ENCODE assay signal across 15 mouse cellular contexts in the genomic region with DNA sequence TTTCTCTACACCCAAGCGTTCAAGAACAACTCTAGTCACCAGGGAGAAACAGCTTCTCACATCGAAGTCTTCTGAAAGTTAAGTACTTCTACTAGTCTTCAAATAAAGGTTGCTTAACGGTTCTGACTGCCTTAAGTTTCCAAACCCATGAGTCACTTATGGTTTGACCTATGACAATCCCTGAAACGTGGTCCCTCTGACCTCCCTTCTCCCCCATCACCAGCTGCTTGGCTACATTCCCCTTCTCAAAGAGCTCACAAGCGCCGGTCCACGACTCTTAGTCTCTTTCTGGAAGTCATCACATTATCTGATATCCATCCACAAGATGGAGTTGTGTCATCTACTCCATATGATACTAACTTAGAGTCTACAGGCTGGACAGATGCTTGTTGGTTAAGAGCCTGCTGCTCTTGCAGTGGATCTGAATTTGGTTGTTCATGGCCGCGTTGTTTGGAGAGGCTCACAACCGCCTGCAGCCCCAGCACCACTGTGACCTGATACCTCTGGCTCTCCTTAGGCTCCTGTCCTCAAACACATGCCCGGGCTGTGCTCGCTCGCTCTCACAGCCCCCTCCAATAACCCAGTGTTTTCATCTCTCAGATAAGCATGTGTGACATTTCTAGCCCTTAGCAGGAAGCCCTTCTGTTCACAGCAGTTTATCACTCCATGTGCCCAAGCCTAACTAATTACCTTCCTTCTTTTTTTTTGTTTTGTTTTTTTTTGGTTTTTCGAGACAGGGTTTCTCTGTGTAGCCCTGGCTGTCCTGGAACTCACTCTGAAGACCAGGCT. TPM values are rescaled to one million over a fixed set of nuclear protein-coding genes. Genes with fewer than 3 reads are reported as not detected.
DNase-seq lines count a peak whose midpoint lies in the region; ATAC-seq and TF ChIP-seq lines count a peak whose summit lies in the region.
"Had no signal": no experiment of that assay in that cellular context is flagged by ENCODE, and none has a peak within 500 bp of the region (broad histone marks: within the 10 kb centered on the region; RNA-seq: fewer than 3 reads in every experiment).

No protein-coding gene starts in this region.

- H3K9ac ChIP-seq in heart, embryonic 15.5 days: no peak overlapping the region
- no peak overlapping the region for H3K9ac ChIP-seq in liver, embryonic 13.5 days
- H3K9ac ChIP-seq: forebrain, postnatal 0 days; hindbrain, embryonic 14.5 days had no signal

- intact Hi-C loops in heart, postnatal 10 days (cut with DNase I): no loop called here

- WGBS in heart, embryonic 15.5 days: 50% methylated on average over 14 of the region's 14 CpGs
- WGBS in liver, embryonic 13.5 days (ENCODE audit: insufficient replicate concordance): 46% methylated on average over 14 of the region's 14 CpGs

- H3K27me3 ChIP-seq in heart, embryonic 15.5 days: no peaks in the 10 kb centered on the region
- no peaks in the 10 kb centered on the region for H3K27me3 ChIP-seq in G1E (ENCODE audit: insufficient read depth, low read length)
- no peaks in the 10 kb centered on the region for H3K27me3 ChIP-seq in liver, embryonic 13.5 days

- peaks cover 30% of the 10 kb centered on the region for H3K4me1 ChIP-seq in heart, embryonic 15.5 days (replicated peaks)
- peaks cover 94% of the 10 kb centered on the region for H3K4me1 ChIP-seq in G1E (ENCODE audit: insufficient read depth, low read depth, low read length)
- H3K4me1 ChIP-seq in liver, embryonic 13.5 days (replicated peaks): peaks cover 54% of the 10 kb centered on the region

- TF ChIP-seq CTCF in G1E (IDR thresholded peaks at IDR 0.05; ENCODE audit: low read depth, low read length): no peak

- no peak overlapping the region; the same call in 1 of the 2 replicates for H3K27ac ChIP-seq in heart, embryonic 15.5 days
- peak overlapping the region; percentile 53 for H3K27ac ChIP-seq in liver, embryonic 13.5 days
- H3K27ac ChIP-seq: embryonic facial prominence, embryonic 10.5 days; hindbrain, embryonic 14.5 days had no signal

- no peaks in the 10 kb centered on the region for H3K36me3 ChIP-seq in heart, embryonic 15.5 days
- peaks cover under 1% of the 10 kb centered on the region for H3K36me3 ChIP-seq in G1E (replicated peaks)
- no peaks in the 10 kb centered on the region for H3K36me3 ChIP-seq in liver, embryonic 13.5 days

- no peak for DNase-seq in heart, postnatal 10 days
- DNase-seq in 3T3-L1 (ENCODE audit: low read depth, low spot score): peak; percentile 34
- DNase-seq in G1E (ENCODE audit: low spot score): no peak
- DNase-seq in liver, embryonic 13.5 days: no peak
- no peak for DNase-seq in right cerebral cortex, postnatal 10 days (ENCODE audit: low spot score in 2 of 2)
- no peak for DNase-seq in lung, postnatal 14 days
- DNase-seq: cerebellum, postnatal 25 days; forebrain, postnatal 0 days; kidney, adult 18-20 months; layer of hippocampus, postnatal 36 days; right cerebral cortex, postnatal 25 days had no signal

- no peaks in the 10 kb centered on the region for H3K9me3 ChIP-seq in heart, embryonic 15.5 days (replicated peaks)
- H3K9me3 ChIP-seq in G1E (replicated peaks): no peaks in the 10 kb centered on the region
- H3K9me3 ChIP-seq in liver, embryonic 13.5 days (replicated peaks): no peaks in the 10 kb centered on the region
- H3K9me3 ChIP-seq: embryonic facial prominence, embryonic 10.5 days had no signal

- no peak overlapping the region for H3K4me2 ChIP-seq in heart, embryonic 15.5 days
- peak overlapping the region; percentile 34 for H3K4me2 ChIP-seq in liver, embryonic 13.5 days
- H3K4me2 ChIP-seq: hindbrain, embryonic 14.5 days had no signal

- no peak overlapping the region for H3K4me3 ChIP-seq in heart, embryonic 15.5 days
- peak overlapping the region; percentile 46; the same call in 1 of the 2 replicates for H3K4me3 ChIP-seq in G1E (ENCODE audit: low read depth, low read length)
- no peak overlapping the region for H3K4me3 ChIP-seq in liver, embryonic 13.5 days (replicated peaks)
- H3K4me3 ChIP-seq: embryonic facial prominence, embryonic 10.5 days; erythroblast, embryonic 14.5 days had no signal

- ATAC-seq in heart, embryonic 15.5 days (replicated peaks; ENCODE audit: insufficient number of reproducible peaks, insufficient read depth, low FRiP score, low read depth): peak; percentile 50; the same call in 1 of the 2 replicates
- no peak for ATAC-seq in G1E (ENCODE audit: extremely low read depth, insufficient number of reproducible peaks, low FRiP score, poor library complexity, severe bottlenecking)
- peak; percentile 38 for ATAC-seq in liver, embryonic 13.5 days (ENCODE audit: low read depth)
- ATAC-seq: forebrain, postnatal 0 days had no signal

RNA-seq across cellular contexts. Expression of gene Nfkb1, which starts 55.5 kb away (rescaled TPM):
- polyA plus RNA-seq in heart, embryonic 15.5 days (2015; fragmentation: Nextera tagmentation; extraction: Ambion mirVana): 17.1 and 28.4 TPM in 2 replicates
- total RNA-seq in heart, postnatal 10 days (2021): 10 to 100 TPM; 49.5 to 52.2 TPM
- 11.0 and 14.5 TPM in 2 replicates for total RNA-seq in G1E (2014; fragmentation: Nextera tagmentation)
- total RNA-seq in G1E (2017): 3.8 TPM in 2 replicates
- 2.7 and 3.5 TPM in 2 replicates for polyA plus RNA-seq in G1E (2012)
- 13.9 and 14.1 TPM in 2 replicates for polyA plus RNA-seq in liver, embryonic 13.5 days (2015; fragmentation: Nextera tagmentation; extraction: Ambion mirVana)
